Mouse (Mus musculus) right cerebral cortex, postnatal 14 days (tissue): ENCODE results near the gene Smc1b.
A peak's percentile ranks its signal among the peaks of the same experiment; 100 is the strongest.

Experiments
- DNase-seq: peaks from one replicate; pipeline ENCODE4 v3.0.0; 2022

Gene Smc1b

DNA sequence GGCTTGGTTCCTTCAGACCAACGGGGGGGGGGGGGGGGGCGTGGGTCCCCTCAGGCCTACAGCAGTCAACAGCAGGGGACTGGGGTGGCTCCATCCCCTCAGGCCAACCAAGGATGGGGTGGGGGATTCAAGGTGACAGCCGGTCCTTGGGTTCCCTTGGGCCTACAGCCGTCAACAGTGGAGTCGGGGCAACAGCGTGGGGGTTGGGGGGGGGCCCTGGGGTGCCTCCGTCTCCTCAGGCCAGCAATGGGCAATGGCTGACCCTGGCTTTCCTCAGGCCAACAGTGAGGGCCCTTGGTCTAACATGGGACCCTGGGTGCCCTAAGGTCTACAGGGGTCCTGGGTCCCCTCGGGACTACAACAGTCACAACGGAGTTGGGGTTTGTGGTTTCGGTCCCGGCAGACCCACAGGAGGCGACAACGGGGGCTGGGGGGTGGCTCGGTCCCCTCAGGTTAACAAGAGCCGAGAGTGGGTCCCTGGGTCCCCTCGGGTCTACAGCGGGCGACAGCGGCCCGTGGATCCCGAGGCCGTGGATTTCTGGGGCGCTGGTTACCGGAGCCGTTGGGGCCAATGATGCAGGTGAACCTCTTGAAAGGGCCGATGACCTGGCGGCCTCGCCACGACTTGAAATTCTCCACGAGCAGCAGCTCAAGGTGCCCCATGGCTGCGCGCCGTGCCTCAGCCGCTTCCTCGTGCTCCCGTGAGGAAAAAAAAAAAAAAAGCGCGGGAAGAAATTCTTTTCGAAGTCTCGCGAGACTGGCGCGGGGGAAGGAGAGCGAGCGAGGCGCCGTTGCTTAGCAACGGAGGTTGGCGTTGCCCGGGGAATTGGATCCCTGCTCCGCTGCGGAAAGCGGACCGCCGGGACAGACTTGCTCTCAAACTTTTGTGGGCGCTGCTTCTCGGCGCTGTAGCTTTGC is at the start of gene Smc1b, which contains the start of gene Ribc2:
Gene Smc1b (minus strand): TSS at position 690 of the 918 bp plus-strand sequence.
Gene Ribc2 (plus strand): TSS at position 804 of the 918 bp plus-strand sequence.
- peak; percentile 88 for DNase-seq

DNA sequence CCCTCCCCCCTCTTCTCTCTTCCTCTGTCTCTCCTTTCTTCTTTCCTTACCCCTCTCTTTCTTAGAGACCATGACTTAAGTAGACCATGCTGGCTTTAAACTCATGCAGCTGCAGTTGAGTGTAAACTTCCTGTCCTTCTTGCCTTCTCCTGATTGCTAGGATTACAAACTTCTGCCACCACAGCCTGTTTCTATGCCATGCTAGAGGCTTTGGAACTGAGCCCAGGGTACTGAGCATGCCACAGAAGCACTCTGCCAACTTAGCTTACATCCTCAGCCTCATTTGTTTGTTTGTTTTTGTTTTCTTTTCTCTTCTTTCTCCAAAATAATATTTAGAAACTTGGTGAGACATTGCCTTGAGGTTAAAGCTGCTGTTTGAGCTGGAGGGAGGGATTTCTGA is 48.6 kb upstream of the Smc1b start:
- no peak for DNase-seq

DNA sequence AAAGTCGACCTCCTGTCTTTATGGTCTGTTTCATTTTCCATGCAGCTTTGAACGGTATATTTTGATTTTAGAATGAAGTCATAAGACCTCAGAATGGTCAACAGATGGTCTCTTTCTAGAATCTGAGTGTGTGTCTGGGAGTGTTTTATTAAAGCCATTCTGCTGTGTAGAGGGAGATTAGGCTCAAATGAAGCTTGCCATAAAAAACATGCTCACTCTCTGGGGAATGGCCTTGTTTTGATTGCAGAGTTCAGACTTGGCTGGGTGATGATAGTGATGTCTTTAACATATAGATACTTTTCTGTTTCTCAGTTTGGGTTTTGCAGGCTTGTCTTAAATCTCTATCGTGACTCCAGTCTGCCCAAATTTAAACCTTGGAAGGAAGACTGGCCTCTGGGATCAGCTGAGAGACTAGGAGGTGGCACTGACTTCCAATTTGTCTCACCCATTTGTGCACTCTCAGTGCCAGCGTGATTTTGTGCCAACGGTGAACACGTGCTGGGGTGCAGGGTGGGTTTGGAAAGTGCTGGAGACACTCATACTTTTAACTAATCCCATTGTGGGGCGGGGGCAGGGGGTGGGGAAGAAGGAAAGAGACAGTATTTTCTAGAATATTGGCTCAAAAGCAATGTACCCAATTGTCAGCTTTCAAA is 47.9 kb upstream of the Smc1b start:
- no peak for DNase-seq

DNA sequence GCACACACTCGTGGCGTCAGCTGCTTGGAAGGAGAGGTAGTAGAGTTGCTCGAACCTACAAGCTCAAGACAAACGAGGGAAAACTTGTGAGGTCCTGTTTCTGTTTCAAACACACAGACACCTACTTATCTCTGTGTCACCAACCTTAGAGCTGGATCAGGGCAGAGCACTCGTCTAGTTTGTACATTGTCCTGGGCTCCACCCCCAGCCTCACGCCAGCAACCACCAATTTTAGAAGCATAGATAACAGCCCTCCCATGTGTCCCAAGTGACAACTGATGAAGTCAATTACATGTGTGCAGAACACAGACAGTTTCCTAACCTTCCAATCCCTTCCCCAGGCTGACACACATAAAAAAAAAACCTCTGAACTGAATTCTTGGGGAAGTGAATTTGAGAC is 46.4 kb upstream of the Smc1b start:
- no peak for DNase-seq

DNA sequence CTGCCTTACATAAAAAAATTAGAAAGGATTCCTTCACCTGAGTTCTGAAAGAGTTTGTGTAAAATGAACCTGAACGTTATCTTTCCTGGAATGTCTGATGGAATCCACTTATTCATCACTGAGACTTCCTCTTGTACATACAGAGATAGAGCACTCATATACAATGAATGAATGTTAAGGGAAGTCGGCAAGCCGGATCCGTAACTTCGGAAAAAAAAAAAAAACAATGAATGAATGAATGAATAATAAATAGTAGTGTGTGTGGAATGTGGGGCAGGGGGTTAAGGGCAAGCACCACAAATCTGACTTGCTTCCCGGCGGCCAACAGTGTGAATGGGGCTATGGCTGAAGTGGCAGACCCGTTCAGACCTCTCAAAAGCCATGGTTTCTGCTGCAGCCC is 45.8 kb upstream of the Smc1b start:
- DNase-seq, result peak; percentile 57

DNA sequence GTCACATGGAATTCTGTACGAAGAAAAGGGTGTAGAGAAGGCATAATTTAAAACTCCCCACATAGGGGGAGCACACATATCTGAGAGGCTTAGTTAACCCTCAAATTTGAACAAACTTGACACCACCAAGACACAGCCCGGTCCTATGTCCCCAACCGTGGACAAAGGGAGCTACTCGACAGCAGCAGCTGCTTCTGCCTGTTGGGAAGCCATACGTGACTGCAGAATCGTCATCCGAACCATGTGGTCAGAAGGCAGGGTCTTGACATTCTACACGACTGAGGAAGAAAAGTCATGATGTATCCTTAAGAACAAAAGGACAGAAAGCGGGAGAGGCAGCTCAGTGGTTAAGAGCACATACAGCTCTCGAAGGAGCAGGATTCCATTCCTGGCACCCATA is 42.3 kb upstream of the Smc1b start:
- no peak for DNase-seq

DNA sequence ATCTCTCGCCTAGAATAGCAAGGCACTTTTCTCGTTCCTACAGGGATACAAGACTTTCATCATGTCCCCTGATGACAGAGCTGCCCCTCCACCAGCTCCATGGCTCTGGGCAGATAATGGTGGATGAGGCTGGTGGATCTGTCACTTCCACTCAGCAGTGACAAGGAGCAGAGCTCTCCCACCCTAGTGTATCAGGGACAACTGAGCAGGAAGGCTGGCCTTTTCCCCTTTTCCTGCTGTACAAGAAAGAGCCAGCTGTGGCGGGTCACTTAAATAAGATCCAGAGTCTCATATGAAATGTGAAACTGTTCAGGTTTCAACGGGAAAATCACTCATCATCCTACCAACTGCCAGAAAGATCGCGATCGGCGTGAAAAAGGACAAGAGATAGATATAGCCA is 41.7 kb upstream of the Smc1b start:
- DNase-seq, result no peak

DNA sequence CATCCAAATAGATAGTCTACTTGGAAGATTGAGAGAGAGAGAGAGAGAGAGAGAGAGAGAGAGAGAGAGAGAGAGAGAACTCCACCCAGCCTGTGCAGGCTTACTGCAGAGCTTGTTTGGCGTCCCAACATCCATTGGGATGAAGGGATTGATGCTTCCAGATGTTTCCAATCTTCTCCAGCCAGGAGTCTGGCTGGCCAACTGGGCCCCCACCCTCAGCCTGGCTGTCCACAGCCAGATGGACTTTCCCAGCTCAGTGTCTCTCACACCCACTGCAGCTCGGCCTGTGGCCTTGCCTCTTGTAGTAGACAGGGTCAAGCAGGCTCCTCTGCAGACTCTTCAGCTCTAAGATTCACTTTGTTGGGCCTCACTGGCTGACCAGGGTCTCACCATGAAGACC is 40.3 kb upstream of the Smc1b start:
- no peak for DNase-seq

DNA sequence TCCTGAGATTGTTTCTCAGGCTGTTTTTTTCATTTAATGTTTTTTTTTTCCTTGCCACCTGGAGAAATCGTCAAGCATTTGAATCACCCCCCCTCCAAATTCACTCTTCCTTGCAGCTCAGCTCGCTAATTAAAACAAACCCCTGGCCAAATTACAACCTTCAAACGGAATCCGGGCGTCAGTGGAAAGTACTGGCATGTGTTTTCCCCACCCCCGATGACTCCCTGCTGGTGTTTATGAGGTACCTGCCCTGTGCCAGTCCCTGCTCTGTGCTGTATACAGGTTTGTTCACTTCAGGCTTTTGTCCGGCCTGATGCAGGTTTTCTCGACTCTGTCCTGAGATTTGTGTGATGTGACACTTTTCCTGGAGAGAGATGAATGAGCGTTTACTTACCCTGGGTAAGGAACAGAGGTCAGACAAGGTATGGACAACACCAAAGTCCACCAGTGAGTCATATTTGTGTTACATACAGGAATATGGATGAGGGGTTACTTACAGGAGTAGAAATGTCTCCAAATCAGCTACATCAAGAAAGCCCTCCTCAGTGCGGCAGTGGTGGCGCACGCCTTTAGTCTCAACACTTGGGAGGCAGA is 35.4 kb upstream of the Smc1b start:
- no peak for DNase-seq

DNA sequence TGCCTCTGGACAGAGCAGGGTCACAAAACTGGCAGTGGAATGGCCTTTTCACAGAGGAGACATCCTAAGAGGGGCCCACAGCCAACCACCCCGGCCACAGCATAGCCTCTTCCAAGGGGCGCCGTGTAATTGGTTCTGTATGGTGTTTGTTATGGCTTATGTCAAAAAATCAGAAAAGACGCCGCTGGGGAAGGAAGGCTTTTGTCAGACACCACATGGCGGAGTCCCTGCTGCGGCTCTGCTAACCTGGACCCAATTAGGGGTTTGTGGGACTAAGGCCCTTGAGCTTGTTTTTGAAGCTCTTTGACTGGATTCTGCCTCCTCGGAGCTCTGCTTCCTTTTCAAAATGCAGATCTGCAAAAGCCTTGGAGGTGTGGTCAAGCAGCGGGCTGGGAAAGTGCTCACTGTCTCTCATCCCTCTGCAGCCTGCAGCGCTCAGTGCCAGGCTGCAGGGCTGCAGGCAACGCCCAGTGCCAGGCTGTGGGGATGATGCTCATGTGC is 34.7 kb upstream of the Smc1b start:
- DNase-seq, result no peak

DNA sequence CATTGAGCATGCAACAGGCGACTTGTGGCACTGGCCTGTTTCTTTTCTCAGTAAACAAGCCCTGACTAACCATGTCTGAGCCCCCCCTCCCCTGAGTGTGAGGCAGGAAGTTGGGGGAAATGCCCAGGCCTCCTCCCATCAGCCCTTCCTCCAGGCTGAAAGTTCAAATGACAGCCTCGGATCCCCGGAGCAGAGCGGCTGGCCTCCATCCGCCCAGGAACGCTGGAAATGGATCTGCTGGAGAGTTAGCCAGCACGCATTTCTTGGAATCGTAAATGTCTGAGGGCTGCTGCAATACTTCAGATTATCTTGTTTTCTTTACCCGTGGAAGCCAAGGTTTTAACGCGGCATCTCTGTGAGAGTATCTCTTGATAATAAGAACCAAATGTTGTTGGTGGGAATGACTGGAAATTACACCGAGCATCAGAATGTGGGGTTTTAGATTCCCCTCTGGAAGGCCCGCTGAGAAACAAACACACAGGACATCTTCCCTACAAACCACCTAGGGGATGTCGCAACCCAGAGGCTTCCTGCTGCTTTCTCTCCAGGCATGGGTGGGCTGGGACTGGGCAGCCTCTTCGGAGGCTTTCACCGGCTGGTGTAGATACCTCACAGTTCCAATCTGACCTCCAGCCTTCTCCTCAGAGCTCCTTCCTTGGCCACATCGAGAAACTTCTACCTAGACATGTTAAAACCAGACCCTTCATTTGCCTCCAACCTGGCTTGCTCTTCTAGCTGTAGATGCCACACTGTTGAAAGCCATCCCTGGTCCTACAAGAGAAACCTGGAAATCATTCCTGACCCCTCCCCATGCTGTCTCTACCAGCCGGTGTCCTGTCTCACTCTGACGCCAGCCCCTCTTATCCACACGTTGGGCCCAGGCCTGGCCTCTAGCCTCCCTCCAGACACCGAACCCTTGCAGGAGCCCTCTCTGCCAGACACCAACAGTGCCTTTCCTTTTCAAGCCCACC is 31.2 kb upstream of the Smc1b start:
- DNase-seq, result no peak

DNA sequence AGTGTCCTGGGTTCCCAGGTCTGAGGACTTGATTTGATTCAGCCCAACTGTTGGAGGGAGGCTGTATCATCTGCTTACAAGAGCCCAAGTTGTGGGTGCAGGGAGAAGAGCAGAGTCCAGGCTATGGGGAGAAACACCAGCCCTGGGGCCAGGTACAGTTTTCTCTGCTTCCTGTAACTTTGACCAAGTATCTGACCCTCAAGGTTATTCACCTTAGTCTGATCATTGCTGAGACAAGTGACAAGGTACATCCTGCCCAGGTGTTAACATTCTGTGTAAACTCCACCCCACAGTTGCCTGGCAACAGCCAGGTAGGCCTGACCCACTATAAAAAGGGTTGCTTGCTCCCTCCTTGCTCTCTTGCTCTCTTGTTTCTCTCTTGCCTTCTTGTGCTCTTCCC is 29.7 kb upstream of the Smc1b start:
- no peak for DNase-seq

DNA sequence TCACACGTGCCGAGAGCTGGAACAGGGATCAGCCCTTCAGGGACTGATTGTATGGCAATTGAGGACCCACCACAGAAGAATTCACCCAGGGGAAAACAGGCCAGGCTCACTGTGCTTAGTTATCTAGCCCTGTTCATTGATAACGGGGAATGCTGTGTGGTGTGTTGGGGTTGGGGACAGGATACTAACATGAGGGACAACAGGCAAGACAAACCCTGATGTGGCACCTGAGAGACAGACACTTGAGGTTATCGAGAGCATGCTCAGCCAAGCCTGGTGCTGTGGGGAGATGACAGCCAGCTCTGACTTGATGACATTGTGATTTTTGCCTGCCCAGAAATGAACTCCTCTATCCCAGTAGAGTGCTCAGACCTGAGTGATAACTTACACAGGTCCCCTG is 24.4 kb upstream of the Smc1b start:
- no peak for DNase-seq

DNA sequence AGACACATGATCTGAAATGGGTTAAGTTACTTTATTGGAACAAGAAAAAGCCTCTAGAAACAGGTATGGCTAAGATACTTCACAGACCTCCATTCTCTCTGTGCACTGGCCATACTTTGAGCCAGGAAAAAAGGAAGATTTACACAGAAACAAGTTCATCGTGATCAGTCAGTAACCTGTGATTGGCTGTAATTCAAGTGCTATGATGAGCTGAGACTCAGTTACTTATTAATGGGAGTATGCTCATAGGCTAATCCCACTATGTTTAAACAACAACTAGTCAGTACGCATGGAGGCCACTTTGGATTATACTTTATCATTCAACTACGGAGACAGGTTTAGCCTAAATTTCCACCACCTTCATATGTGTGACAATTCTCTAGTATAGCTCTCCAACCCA is 22.3 kb upstream of the Smc1b start:
- DNase-seq, result no peak

DNA sequence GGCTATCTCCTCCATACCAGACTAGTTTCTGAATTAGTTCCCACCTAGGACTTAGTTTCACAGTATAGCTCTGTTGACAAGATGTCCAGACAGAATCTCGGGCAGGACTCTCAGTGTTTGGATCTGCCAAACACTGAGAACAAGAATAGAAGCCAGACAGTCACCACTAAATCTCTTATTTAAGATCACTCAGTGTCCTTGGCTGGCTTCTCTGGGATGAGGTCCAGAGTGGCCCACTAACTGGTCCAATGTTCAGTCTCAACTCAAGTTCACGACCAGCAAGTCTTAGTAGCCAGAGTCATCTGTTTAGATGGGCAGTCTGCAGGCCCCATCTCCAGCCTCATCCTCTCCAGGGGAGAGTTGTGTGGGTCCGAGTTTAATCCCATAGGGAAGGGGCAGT is 20.8 kb upstream of the Smc1b start:
- no peak for DNase-seq

DNA sequence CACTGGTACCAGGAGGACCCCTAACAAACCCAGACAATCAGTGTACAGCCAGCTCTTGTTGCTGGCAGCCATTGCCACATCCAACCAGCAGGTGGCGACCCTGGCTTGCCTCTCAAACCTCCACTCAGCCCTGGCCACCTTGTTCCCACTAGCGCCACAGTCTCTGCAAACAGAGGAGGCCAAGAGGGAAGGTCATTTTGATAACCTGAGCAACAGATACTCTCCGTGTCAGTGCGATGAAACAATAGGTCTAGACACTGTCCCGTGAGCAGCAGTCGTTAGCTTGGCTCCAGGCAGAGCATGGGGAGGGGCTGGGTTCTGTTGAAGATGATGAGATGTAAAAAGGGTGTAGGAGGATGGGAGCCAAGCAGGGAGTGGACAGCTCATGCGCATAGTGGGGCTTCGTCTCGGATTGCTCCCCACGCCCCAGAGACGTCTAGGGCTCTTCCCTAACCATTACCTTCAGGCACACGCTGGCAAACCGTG is 19.7 kb upstream of the Smc1b start:
- peak; percentile 81 for DNase-seq

DNA sequence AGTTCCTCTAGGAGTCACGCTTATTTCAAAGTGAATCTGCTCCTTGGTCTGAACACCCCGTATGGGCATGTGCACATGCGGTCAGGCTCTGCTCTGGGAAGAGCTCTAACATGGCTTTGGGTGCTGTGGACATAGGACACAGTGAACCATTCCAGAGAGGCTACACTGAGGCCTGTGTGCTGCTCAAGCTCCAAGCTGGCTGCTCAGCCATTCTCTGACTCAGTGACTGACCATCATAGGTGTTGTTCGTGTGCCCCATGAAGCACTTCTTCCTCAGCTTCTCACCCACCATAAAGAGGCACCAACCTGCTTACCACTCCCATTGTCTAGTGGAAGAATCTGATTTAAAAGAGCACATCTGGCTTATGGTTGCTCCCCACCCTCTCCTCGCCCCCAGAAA is 12.5 kb upstream of the Smc1b start:
- no peak for DNase-seq

DNA sequence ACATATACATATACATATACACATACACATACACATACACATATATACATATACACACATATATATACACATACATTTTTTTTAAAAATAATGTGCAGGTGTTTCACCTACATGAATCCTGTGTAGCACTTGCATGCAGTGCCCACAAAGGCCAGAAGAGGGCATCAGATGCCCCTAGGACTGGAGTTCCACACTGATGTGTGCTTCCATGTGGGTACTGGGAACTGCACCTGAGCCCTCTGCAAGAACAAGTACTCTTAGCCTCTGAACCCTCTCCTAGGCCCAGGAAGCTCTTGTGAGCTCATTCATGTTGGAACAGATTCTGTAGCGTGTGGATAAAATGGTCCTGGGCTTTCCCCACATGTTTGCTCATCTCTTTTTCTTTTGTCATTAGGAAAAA is 12.0 kb upstream of the Smc1b start:
- DNase-seq, result no peak

DNA sequence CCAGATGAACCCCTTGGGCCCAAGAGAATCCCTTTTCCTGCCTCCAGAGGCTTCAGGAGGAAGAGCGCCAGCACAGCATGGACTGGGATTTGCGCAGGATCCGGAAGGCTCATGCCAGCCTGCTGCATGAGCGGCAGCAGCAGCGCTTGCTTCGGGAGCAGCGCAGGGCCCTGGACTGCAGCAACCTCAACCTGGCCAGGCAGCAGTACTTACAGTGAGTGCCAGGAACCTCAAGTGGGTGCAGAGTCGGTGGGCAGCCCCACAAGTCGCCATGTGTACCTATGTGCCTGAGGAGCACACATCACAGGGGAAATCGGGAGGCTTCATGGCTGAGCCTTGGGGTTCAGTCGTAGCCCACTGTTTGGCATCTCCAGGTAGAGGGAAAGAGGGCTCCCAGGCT is 11.4 kb upstream of the Smc1b start:
- no peak for DNase-seq

DNA sequence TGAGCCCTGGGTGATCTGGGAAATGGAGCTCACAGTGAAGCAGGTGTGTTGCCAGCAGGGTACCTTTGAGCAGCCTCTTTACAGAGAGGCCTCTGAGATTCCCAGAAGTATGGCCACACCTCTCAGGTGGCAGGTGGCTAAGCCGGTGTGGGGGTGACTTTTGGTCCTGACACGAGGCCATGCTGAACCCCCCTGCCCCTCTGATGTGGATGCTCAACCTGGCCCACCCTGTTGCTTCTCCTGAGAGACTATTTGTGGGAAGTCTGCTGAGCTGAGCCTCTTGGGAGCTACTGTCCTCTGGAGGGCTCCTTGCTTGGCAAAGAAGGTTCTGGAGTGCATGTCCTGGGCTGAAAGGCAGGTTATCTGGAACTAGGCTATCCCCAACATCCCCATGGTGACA is 10.7 kb upstream of the Smc1b start:
- no peak for DNase-seq

DNA sequence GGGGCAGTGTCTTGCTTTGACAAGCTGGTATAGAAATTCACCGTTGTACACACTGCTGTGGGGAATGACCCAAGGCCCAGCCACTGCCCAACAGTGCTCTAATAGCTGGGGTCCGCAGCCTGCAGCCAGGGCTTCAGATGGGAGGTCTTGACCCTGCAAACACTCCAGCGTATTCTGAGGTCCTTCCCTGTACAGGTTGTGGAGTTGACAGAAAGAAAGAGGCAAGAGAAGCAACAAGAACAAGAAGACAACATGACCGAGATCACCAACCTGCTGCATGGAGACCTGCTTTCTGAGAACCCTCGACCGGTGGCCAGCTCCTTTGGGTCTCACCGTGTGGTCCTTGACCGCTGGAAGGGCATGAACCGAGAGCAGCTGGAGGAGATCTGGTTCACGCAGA is 9.5 kb upstream of the Smc1b start:
- no peak for DNase-seq

DNA sequence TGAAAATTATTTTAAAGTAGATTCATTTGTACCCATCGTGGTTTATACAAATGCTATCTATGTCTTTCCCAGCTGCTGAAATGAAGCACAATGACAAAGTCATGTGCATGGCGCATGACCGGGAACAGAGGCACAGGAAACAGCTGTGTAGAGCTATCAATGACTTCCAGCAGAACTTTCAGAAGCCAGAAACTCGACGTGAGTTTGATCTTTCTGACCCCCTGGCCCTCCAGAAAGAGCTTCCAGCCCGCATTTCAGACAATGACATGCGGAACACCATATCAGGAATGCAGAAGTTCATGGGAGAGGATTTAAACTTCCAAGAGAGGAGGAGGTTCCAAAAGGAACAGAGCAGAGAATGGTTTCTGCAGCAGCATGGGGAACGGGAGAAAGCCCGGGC is 3.4 kb upstream of the Smc1b start:
- DNase-seq, result no peak

DNA sequence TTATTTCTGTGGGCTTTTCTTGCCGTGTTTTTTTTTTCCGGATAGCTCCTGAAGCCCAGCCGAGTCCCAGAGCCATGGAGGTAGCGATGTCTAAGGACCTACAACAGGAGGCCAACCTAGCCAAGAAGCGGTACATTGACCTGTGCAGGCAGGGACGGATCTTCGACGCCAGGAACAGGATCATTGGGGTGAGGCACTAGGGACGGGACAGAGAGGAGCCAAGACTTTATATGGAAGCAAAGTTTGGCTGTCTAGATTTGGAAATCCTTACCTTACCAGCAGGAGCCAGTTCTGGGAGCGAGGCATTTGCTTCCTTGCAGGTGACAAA is 393 bp upstream of the Smc1b start:
- no peak for DNase-seq
